Mouse (Mus musculus) heart, embryonic 14.5 days (tissue): ENCODE measurements at regions not wholly inside any gene's neighbourhood (a gene's known extent, or its start where the extent isn't known, plus 50 kb on each side); places are given as distances from the start of the nearest gene placed in this dataset.

Experiments used
- ATAC-seq: fragments of 200-750 bp; cut with Nextera tagmentation; 2 replicates; pipeline ENCODE4 v1.8.0; 2017; ENCODE audit warnings: low read depth, moderate TSS enrichment; ENCODE audit not compliant: insufficient number of reproducible peaks, insufficient read depth, low FRiP score
- H3K27ac ChIP-seq, 2 experiments: fragments of 200-500 bp in 1 of 2; fragments of 300-500 bp in 1 of 2; sonication (generic) in 1 of 2; replicated peaks in 1 of 2; 2 replicates each; pipeline ENCODE4 v1.5.1; 2012 to 2014; ENCODE audit warnings: low read depth in 2 of 2, low read length in 2 of 2, control low read depth in 1 of 2, mild to moderate bottlenecking in 1 of 2, mixed read lengths in 1 of 2; ENCODE audit not compliant: control insufficient read depth in 1 of 2, insufficient read depth in 1 of 2
- H3K27me3 ChIP-seq: fragments of 300-500 bp; sonication (generic); 2 replicates; pipeline ENCODE4 v1.6.1; 2014; ENCODE audit warnings: mild to moderate bottlenecking, low read length, control low read depth; ENCODE audit not compliant: control insufficient read depth, insufficient read depth
- H3K36me3 ChIP-seq: fragments of 300-500 bp; sonication (generic); 2 replicates; pipeline ENCODE4 v1.6.1; 2014; ENCODE audit warnings: mild to moderate bottlenecking, control low read depth, low read length, mixed read lengths; ENCODE audit not compliant: control insufficient read depth, insufficient read depth
- H3K4me1 ChIP-seq, 2 experiments: fragments of 200-500 bp in 1 of 2; fragments of 300-500 bp in 1 of 2; sonication (generic) in 1 of 2; 2 replicates each; pipeline ENCODE4 v1.6.1; 2012 to 2014; ENCODE audit warnings: low read length in 2 of 2, control low read depth in 1 of 2, mixed read lengths in 1 of 2; ENCODE audit not compliant: control insufficient read depth in 2 of 2, insufficient read depth in 2 of 2
- H3K4me2 ChIP-seq: fragments of 300-500 bp; sonication (generic); 2 replicates; pipeline ENCODE4 v1.6.1; 2014; ENCODE audit warnings: mild to moderate bottlenecking, low read length
- H3K4me3 ChIP-seq, 2 experiments: fragments of 200-500 bp in 1 of 2; fragments of 300-500 bp in 1 of 2; sonication (generic) in 1 of 2; 2 replicates each; pipeline ENCODE4 v1.5.1; 2012 to 2014; ENCODE audit warnings: low read length in 2 of 2, mild to moderate bottlenecking in 2 of 2, control low read depth in 1 of 2, low read depth in 1 of 2, moderate library complexity in 1 of 2; ENCODE audit not compliant: control insufficient read depth in 1 of 2, insufficient read depth in 1 of 2
- H3K9ac ChIP-seq: fragments of 300-500 bp; sonication (generic); 2 replicates; pipeline ENCODE4 v1.6.1; 2014; ENCODE audit warnings: mild to moderate bottlenecking, low read length
- H3K9me3 ChIP-seq: fragments of 300-500 bp; sonication (generic); 2 replicates; pipeline ENCODE4 v1.6.1; 2016; ENCODE audit warnings: low read length, control low read depth; ENCODE audit not compliant: control insufficient read depth
- WGBS: fragments of 180-500 bp; shearing (Covaris S2); extraction: QIAGEN DNeasy Blood & Tissue Kit; methylation state at CpG from one replicate; pipeline ENCODE4 v1.1.7; 2014; 5-methylcytosine and 5-hydroxymethylcytosine counted together

GRCm38 (mm10) chr13:34481461-34481860, 136.5 kb upstream of the Slc22a23 start:
- H3K27ac ChIP-seq: no peak overlapping the region
- WGBS: 88% methylated on average over 10 of the region's 10 CpGs
- H3K27me3 ChIP-seq: no peaks in the 10 kb centered on the region
- no peaks in the 10 kb centered on the region for H3K9me3 ChIP-seq
- no peak for ATAC-seq
- no peak overlapping the region for H3K4me3 ChIP-seq
- H3K9ac ChIP-seq: no peak overlapping the region
- no peaks in the 10 kb centered on the region for H3K4me1 ChIP-seq
- H3K36me3 ChIP-seq: no peaks in the 10 kb centered on the region
- no peak overlapping the region for H3K4me2 ChIP-seq

- Histone ChIP-seq H3K27ac (no peak overlapping the region), H3K4me2 (no peak overlapping the region), H3K9ac (no peak overlapping the region), H3K27me3 (no peaks in the 10 kb centered on the region), H3K4me1 (peaks cover 0 to 5% of the 10 kb centered on the region in 2 experiments; a peak in 1 of 4 replicates), H3K4me3 (no peak overlapping the region), H3K36me3 (no peaks in the 10 kb centered on the region), H3K9me3 (no peaks in the 10 kb centered on the region)
- no peak for ATAC-seq
- WGBS: 71% methylated on average over 1 of the region's 1 CpGs
These were observed 125.4 kb upstream of the Slc22a23 start for GRCm38 (mm10) chr13:34470410-34470809.

GRCm38 (mm10) chr13:34469568-34469967, 124.6 kb upstream of the Slc22a23 start:
- Histone ChIP-seq H3K4me2 (no peak overlapping the region), H3K9me3 (no peaks in the 10 kb centered on the region), H3K36me3 (no peaks in the 10 kb centered on the region), H3K4me1 (peaks cover 0 to 5% of the 10 kb centered on the region in 2 experiments; a peak in 1 of 4 replicates), H3K27ac (no peak overlapping the region), H3K27me3 (no peaks in the 10 kb centered on the region), H3K9ac (no peak overlapping the region), H3K4me3 (no peak overlapping the region)
- 86% methylated on average over 5 of the region's 5 CpGs for WGBS
- no peak for ATAC-seq

GRCm38 (mm10) chr13:34468132-34468748, 123.3 kb upstream of the Slc22a23 start:
- 53% methylated on average over 3 of the region's 3 CpGs for WGBS
- Histone ChIP-seq H3K27me3 (no peaks in the 10 kb centered on the region), H3K27ac (no peak overlapping the region), H3K9ac (no peak overlapping the region), H3K9me3 (no peaks in the 10 kb centered on the region), H3K4me2 (no peak overlapping the region), H3K36me3 (no peaks in the 10 kb centered on the region), H3K4me3 (no peak overlapping the region), H3K4me1 (peaks cover 7 to 8% of the 10 kb centered on the region in 2 experiments)
- ATAC-seq: no peak

- ATAC-seq: no peak
- no peak overlapping the region for H3K9ac ChIP-seq
- no peaks in the 10 kb centered on the region for H3K27me3 ChIP-seq
- H3K4me3 ChIP-seq: no peak overlapping the region
- H3K4me2 ChIP-seq: no peak overlapping the region
- H3K4me1 ChIP-seq: peaks cover 21 to 23% of the 10 kb centered on the region in 2 experiments
- H3K9me3 ChIP-seq: no peaks in the 10 kb centered on the region
- no peaks in the 10 kb centered on the region for H3K36me3 ChIP-seq
- no peak overlapping the region for H3K27ac ChIP-seq
These were observed 121.0 kb upstream of the Slc22a23 start for GRCm38 (mm10) chr13:34465862-34466430.

- Histone ChIP-seq H3K4me3 (no peak overlapping the region), H3K9ac (no peak overlapping the region), H3K4me1 (peaks cover 24 to 25% of the 10 kb centered on the region in 2 experiments), H3K4me2 (no peak overlapping the region), H3K9me3 (no peaks in the 10 kb centered on the region), H3K36me3 (no peaks in the 10 kb centered on the region), H3K27ac (no peak overlapping the region), H3K27me3 (no peaks in the 10 kb centered on the region)
- ATAC-seq: no peak
- WGBS: 70% methylated on average over 5 of the region's 5 CpGs
These were observed 120.5 kb upstream of the Slc22a23 start for GRCm38 (mm10) chr13:34465456-34465855.

GRCm38 (mm10) chr13:34464221-34464620, 119.2 kb upstream of the Slc22a23 start:
- 92% methylated on average over 4 of the region's 4 CpGs for WGBS
- no peak for ATAC-seq
- Histone ChIP-seq H3K4me3 (no peak overlapping the region), H3K9ac (no peak overlapping the region), H3K27me3 (no peaks in the 10 kb centered on the region), H3K9me3 (no peaks in the 10 kb centered on the region), H3K36me3 (no peaks in the 10 kb centered on the region), H3K27ac (no peak overlapping the region), H3K4me1 (peaks cover 24 to 25% of the 10 kb centered on the region in 2 experiments), H3K4me2 (no peak overlapping the region)
